Mouse (Mus musculus) liver, embryonic 14.5 days (tissue): ENCODE results near the gene Smarcb1. TPM values are rescaled to one million over a fixed set of nuclear protein-coding genes. Genes with fewer than 3 reads are reported as not detected.

Source experiments
- ATAC-seq: fragments of 200-750 bp; cut with Nextera tagmentation; 2 replicates; pipeline ENCODE4 v1.8.0; 2017; ENCODE audit warnings: moderate number of reproducible peaks, mild to moderate bottlenecking, moderate library complexity; ENCODE audit not compliant: insufficient read depth
- DNase-seq, 3 experiments: peaks; one replicate each; pipeline ENCODE4 v3.0.0-alpha.2; 2012 to 2013; ENCODE audit warnings: low read depth in 3 of 3, low spot score in 3 of 3
- H3K27ac ChIP-seq: fragments of 300-500 bp; sonication (generic); 2 replicates; pipeline ENCODE4 v1.5.1; 2014; ENCODE audit warnings: moderate library complexity, mild to moderate bottlenecking, control low read depth, inconsistent platforms
- H3K27me3 ChIP-seq: fragments of 300-500 bp; sonication (generic); 2 replicates; pipeline ENCODE4 v1.6.1; 2014; ENCODE audit warnings: mild to moderate bottlenecking, low read length, moderate library complexity; ENCODE audit not compliant: control insufficient read depth, insufficient read depth
- H3K36me3 ChIP-seq: fragments of 300-500 bp; sonication (generic); replicated peaks from 2 replicates; pipeline ENCODE4 v1.6.1; 2014; ENCODE audit warnings: low read depth; ENCODE audit not compliant: control insufficient read depth, insufficient read depth
- H3K4me1 ChIP-seq, 2 experiments: fragments of 200-500 bp in 1 of 2; fragments of 300-500 bp in 1 of 2; sonication (generic) in 1 of 2; replicated peaks; 2 replicates each; pipeline ENCODE4 v1.6.1; 2012 to 2014; ENCODE audit warnings: antibody characterized with exemption in 1 of 2, inconsistent platforms in 1 of 2, low read length in 1 of 2; ENCODE audit not compliant: control insufficient read depth in 2 of 2, insufficient read depth in 2 of 2
- H3K4me2 ChIP-seq: fragments of 300-500 bp; sonication (generic); 2 replicates; pipeline ENCODE4 v1.6.1; 2014; ENCODE audit warnings: low read depth, mild to moderate bottlenecking, control low read depth, moderate library complexity
- H3K4me3 ChIP-seq, 2 experiments: fragments of 200-500 bp in 1 of 2; fragments of 300-500 bp in 1 of 2; sonication (generic) in 1 of 2; 2 replicates each; pipeline ENCODE4 v1.5.1; 2012 to 2014; ENCODE audit warnings: low read depth in 2 of 2, low read length in 2 of 2, mild to moderate bottlenecking in 2 of 2, control low read depth in 1 of 2, inconsistent platforms in 1 of 2, moderate library complexity in 1 of 2; ENCODE audit not compliant: insufficient read depth in 1 of 2
- H3K9ac ChIP-seq: fragments of 300-500 bp; sonication (generic); replicated peaks from 2 replicates; pipeline ENCODE4 v1.6.1; 2014; ENCODE audit warnings: mild to moderate bottlenecking, control low read depth, moderate library complexity
- H3K9me3 ChIP-seq: fragments of 300-500 bp; sonication (generic); 2 replicates; pipeline ENCODE4 v1.6.1; 2016; ENCODE audit warnings: low read length, mixed read lengths; ENCODE audit not compliant: control insufficient read depth
- CTCF ChIP-seq: IDR thresholded peaks from 2 replicates; pipeline ENCODE4 v1.5.1; 2016; ENCODE audit warnings: antibody characterized with exemption, low read depth, control low read depth
- EP300 ChIP-seq: IDR thresholded peaks from 2 replicates; pipeline ENCODE4 v1.6.1; 2016; ENCODE audit warnings: antibody characterized with exemption, low read depth
- WGBS: fragments of 180-500 bp; shearing (Covaris S2); extraction: QIAGEN DNeasy Blood & Tissue Kit; methylation state at CpG from one replicate; pipeline ENCODE4 v1.1.7; 2014; ENCODE audit not compliant: insufficient replicate concordance; 5-methylcytosine and 5-hydroxymethylcytosine counted together
- polyA plus RNA-seq, 2 experiments: library from polyadenylated mRNA; depleted of rRNA in 1 of 2; stranded (reverse) in 1 of 2; unstranded in 1 of 2; fragments of >200 nt; fragmentation: Nextera tagmentation in 1 of 2; extraction: Ambion mirVana in 1 of 2; gene quantifications; 2 replicates each; pipeline versions ENCODE4 v1.2.1 to v1.2.3; 2012 to 2014

The Smarcb1 gene
- polyA plus RNA-seq, 2 experiments: 28.5 to 47.7 TPM

GRCm38 (mm10) chr10:75924324-75924723, 2.9 kb upstream of the Smarcb1 start:
- peaks cover 2% of the 10 kb centered on the region; the same call in 1 of the 2 replicates for H3K36me3 ChIP-seq
- H3K4me2 ChIP-seq: no peak overlapping the region
- no peak for DNase-seq
- no peak for TF ChIP-seq EP300
- peak; percentile 58 for TF ChIP-seq CTCF
- no peak overlapping the region for H3K27ac ChIP-seq
- WGBS: 54% methylated on average over 2 of the region's 2 CpGs
- no peaks in the 10 kb centered on the region for H3K9me3 ChIP-seq
- no peak overlapping the region for H3K4me3 ChIP-seq
- no peak for ATAC-seq
- H3K4me1 ChIP-seq: peaks cover 11 to 12% of the 10 kb centered on the region in 2 experiments
- H3K9ac ChIP-seq: no peak overlapping the region
- peaks cover 2% of the 10 kb centered on the region; the same call in 1 of the 2 replicates for H3K27me3 ChIP-seq

- H3K27me3 ChIP-seq: no peaks in the 10 kb centered on the region
- DNase-seq: no peak
- peak overlapping the region; percentile 81 to 89 for H3K4me3 ChIP-seq
- H3K9ac ChIP-seq: peak overlapping the region; percentile 87
- peak overlapping the region; percentile 67 for H3K27ac ChIP-seq
- WGBS: 5% methylated on average over 22 of the region's 22 CpGs
- peaks cover 3% of the 10 kb centered on the region; the same call in 1 of the 2 replicates for H3K36me3 ChIP-seq
- peaks cover 11 to 12% of the 10 kb centered on the region in 2 experiments for H3K4me1 ChIP-seq
- TF ChIP-seq CTCF (no peak), EP300 (no peak)
- peak; percentile 48 for ATAC-seq
- peak overlapping the region; percentile 99 for H3K4me2 ChIP-seq
- no peaks in the 10 kb centered on the region for H3K9me3 ChIP-seq
These were observed 526 bp upstream of the Smarcb1 start for GRCm38 (mm10) chr10:75921726-75922560.

- DNase-seq (no peak), ATAC-seq (no peak)
- peaks cover 11 to 12% of the 10 kb centered on the region in 2 experiments for H3K4me1 ChIP-seq
- WGBS: 77% methylated on average over 5 of the region's 5 CpGs
- no peak overlapping the region for H3K9ac ChIP-seq
- H3K27me3 ChIP-seq: no peaks in the 10 kb centered on the region
- H3K27ac ChIP-seq: no peak overlapping the region
- H3K4me3 ChIP-seq: no peak overlapping the region
- H3K4me2 ChIP-seq: no peak overlapping the region
- no peak for TF ChIP-seq CTCF
- TF ChIP-seq EP300: no peak
- H3K36me3 ChIP-seq: peaks cover 10% of the 10 kb centered on the region; the same call in 1 of the 2 replicates
- no peaks in the 10 kb centered on the region for H3K9me3 ChIP-seq
These were observed 2.4 kb downstream of the Smarcb1 start for GRCm38 (mm10) chr10:75919026-75919425.

- Histone ChIP-seq H3K4me3 (no peak overlapping the region), H3K4me2 (no peak overlapping the region), H3K4me1 (peaks cover 5 to 7% of the 10 kb centered on the region in 2 experiments; a peak in 3 of 4 replicates), H3K36me3 (peaks cover 10% of the 10 kb centered on the region; the same call in 1 of the 2 replicates), H3K9me3 (no peaks in the 10 kb centered on the region), H3K27me3 (no peaks in the 10 kb centered on the region), H3K9ac (no peak overlapping the region), H3K27ac (no peak overlapping the region)
- ATAC-seq (no peak), DNase-seq (no peak)
- WGBS: 80% methylated on average over 8 of the region's 8 CpGs
- TF ChIP-seq EP300 (no peak), CTCF (no peak)
These were observed 4.6 kb downstream of the Smarcb1 start for GRCm38 (mm10) chr10:75916840-75917239.

GRCm38 (mm10) chr10:75915557-75915956, 5.9 kb downstream of the Smarcb1 start:
- no peak overlapping the region for H3K9ac ChIP-seq
- no peak overlapping the region for H3K4me3 ChIP-seq
- no peak for ATAC-seq
- no peak for DNase-seq
- H3K4me2 ChIP-seq: no peak overlapping the region
- no peak for TF ChIP-seq CTCF
- no peak for TF ChIP-seq EP300
- peaks cover 20% of the 10 kb centered on the region for H3K36me3 ChIP-seq
- no peaks in the 10 kb centered on the region for H3K9me3 ChIP-seq
- WGBS: 72% methylated on average over 7 of the region's 7 CpGs
- peaks cover 3 to 5% of the 10 kb centered on the region in 2 experiments; a peak in 3 of 4 replicates for H3K4me1 ChIP-seq
- H3K27ac ChIP-seq: no peak overlapping the region
- H3K27me3 ChIP-seq: no peaks in the 10 kb centered on the region
